ENCODE assay signal across 9 mouse cellular contexts in the genomic region with DNA sequence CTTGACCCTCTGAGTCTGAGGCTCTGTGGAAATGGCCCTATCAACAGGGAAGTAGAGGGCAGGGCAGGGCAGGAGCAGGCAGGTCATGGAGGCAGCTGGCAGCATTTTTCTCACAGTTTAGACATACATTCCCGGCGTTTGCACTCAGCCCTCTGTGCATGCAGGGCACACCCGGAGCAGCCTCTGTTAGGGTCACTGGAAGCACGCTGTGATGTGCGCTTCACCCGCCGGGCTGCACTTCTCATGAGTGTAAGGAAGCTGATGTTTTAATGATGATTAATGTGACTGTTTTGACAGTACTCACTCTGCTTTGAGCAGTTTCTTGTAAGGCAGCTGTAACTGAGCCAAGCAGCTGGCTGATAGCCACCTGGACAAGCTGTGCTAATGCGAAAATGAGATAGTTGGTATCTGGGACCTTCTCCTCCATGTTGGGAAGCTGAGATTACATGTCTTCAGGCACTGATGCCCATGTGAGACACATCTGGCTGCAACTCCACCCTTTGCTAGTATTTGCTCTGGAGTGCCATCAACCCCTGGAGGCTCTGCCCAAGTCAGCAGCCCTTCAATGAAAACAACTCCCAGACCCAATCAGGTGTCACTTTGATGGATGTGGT.
DNase-seq lines count a peak whose midpoint lies in the region; ATAC-seq and TF ChIP-seq lines count a peak whose summit lies in the region.
"Had no signal": no experiment of that assay in that cellular context is flagged by ENCODE, and none has a peak within 500 bp of the region (broad histone marks: within the 10 kb centered on the region; RNA-seq: fewer than 3 reads in every experiment).

No protein-coding gene starts in this region.

- WGBS in heart, embryonic 12.5 days, result 24% methylated on average over 8 of the region's 8 CpGs
- WGBS in stomach, embryonic 14.5 days, result 8% methylated on average over 8 of the region's 8 CpGs
- 14% methylated on average over 8 of the region's 8 CpGs for WGBS in stomach, postnatal 0 days
- 24% methylated on average over 8 of the region's 8 CpGs for WGBS in intestine, embryonic 16.5 days
- 56% methylated on average over 8 of the region's 8 CpGs for WGBS in thymus, adult 2 months

- H3K9me3 ChIP-seq in heart, embryonic 12.5 days (replicated peaks), result no peaks in the 10 kb centered on the region
- H3K9me3 ChIP-seq in stomach, embryonic 14.5 days (ENCODE audit: control insufficient read depth, low read depth, low read length), result no peaks in the 10 kb centered on the region
- H3K9me3 ChIP-seq in stomach, postnatal 0 days (ENCODE audit: control insufficient read depth, low read length), result no peaks in the 10 kb centered on the region
- no peaks in the 10 kb centered on the region for H3K9me3 ChIP-seq in intestine, embryonic 16.5 days (ENCODE audit: control insufficient read depth, low read length)

- H3K36me3 ChIP-seq in heart, embryonic 12.5 days, result no peaks in the 10 kb centered on the region
- H3K36me3 ChIP-seq in stomach, embryonic 14.5 days (ENCODE audit: control insufficient read depth, insufficient read depth, low read length), result no peaks in the 10 kb centered on the region
- H3K36me3 ChIP-seq in stomach, postnatal 0 days (ENCODE audit: control insufficient read depth, insufficient read depth, low read length), result no peaks in the 10 kb centered on the region
- H3K36me3 ChIP-seq in intestine, embryonic 16.5 days (ENCODE audit: control insufficient read depth, insufficient read depth, low read length), result no peaks in the 10 kb centered on the region
- no peaks in the 10 kb centered on the region for H3K36me3 ChIP-seq in thymus, adult 2 months (ENCODE audit: control insufficient read depth, insufficient read depth, low read length)

- H3K27me3 ChIP-seq in heart, embryonic 12.5 days (replicated peaks), result no peaks in the 10 kb centered on the region
- H3K27me3 ChIP-seq in stomach, embryonic 14.5 days (ENCODE audit: control insufficient read depth, insufficient read depth, low read length), result no peaks in the 10 kb centered on the region
- H3K27me3 ChIP-seq in stomach, postnatal 0 days (ENCODE audit: control insufficient read depth, insufficient read depth, low read length), result no peaks in the 10 kb centered on the region
- H3K27me3 ChIP-seq in intestine, embryonic 16.5 days (replicated peaks; ENCODE audit: control insufficient read depth, insufficient read depth, low read length), result no peaks in the 10 kb centered on the region
- H3K27me3 ChIP-seq in thymus, adult 2 months (ENCODE audit: control insufficient read depth, insufficient read depth, low read length), result no peaks in the 10 kb centered on the region; the same call in 1 of the 2 replicates

- H3K4me3 ChIP-seq in heart, embryonic 12.5 days, result no peak overlapping the region
- H3K4me3 ChIP-seq in stomach, embryonic 14.5 days (ENCODE audit: low read depth, low read length), result no peak overlapping the region
- no peak overlapping the region for H3K4me3 ChIP-seq in stomach, postnatal 0 days (ENCODE audit: low read depth, low read length)
- H3K4me3 ChIP-seq in intestine, embryonic 16.5 days (ENCODE audit: low read length), result no peak overlapping the region
- no peak overlapping the region for H3K4me3 ChIP-seq in thymus, adult 2 months (ENCODE audit: control insufficient read depth, insufficient read depth, low read length)

- TF ChIP-seq CTCF in stomach, postnatal 0 days (IDR thresholded peaks at IDR 0.05; ENCODE audit: low read depth), result no peak
- TF ChIP-seq CTCF in thymus, adult 2 months (IDR thresholded peaks at IDR 0.05; ENCODE audit: borderline replicate concordance, control insufficient read depth, extremely low read depth, insufficient read depth, low read length, poor library complexity), result no peak

- TF ChIP-seq EP300 in stomach, postnatal 0 days (optimal IDR thresholded peaks at IDR 0.05), result no peak

- ATAC-seq in heart, embryonic 12.5 days (ENCODE audit: insufficient number of reproducible peaks, low FRiP score), result peak; percentile 74
- peak; percentile 73; the same call in 1 of the 2 replicates for ATAC-seq in stomach, embryonic 14.5 days (ENCODE audit: insufficient number of reproducible peaks, insufficient read depth, low FRiP score, low read depth)
- ATAC-seq in stomach, postnatal 0 days (ENCODE audit: low FRiP score, low TSS enrichment), result no peak
- peak; percentile 88 for ATAC-seq in intestine, embryonic 16.5 days
- ATAC-seq in activated CD4-positive, CD25-positive, alpha-beta regulatory T cell, adult 4 months, result no peak

- no peak for DNase-seq in heart, postnatal 25 days (ENCODE audit: low spot score)
- no peak for DNase-seq in stomach, postnatal 0 days (ENCODE audit: low spot score)
- no peak for DNase-seq in thymus, adult 2 months
- no peak for DNase-seq in thymus, postnatal 25 days
- DNase-seq: thymus, adult 18-20 months had no signal

- intact Hi-C loops in heart, postnatal 25 days (cut with DNase I), result no loop called here

- peak overlapping the region; percentile 8; the same call in 1 of the 2 replicates for H3K27ac ChIP-seq in heart, embryonic 12.5 days (ENCODE audit: poor library complexity, severe bottlenecking)
- H3K27ac ChIP-seq in stomach, embryonic 14.5 days (ENCODE audit: low read length), result no peak overlapping the region
- no peak overlapping the region for H3K27ac ChIP-seq in stomach, postnatal 0 days (replicated peaks)
- H3K27ac ChIP-seq in intestine, embryonic 16.5 days (ENCODE audit: low read length), result no peak overlapping the region
- H3K27ac ChIP-seq in thymus, adult 2 months (ENCODE audit: control insufficient read depth, insufficient read depth, low read length), result no peak overlapping the region

- peaks cover 40% of the 10 kb centered on the region for H3K4me1 ChIP-seq in heart, embryonic 12.5 days (replicated peaks)
- H3K4me1 ChIP-seq in stomach, embryonic 14.5 days (ENCODE audit: control insufficient read depth, insufficient read depth, low read length), result peaks cover 11% of the 10 kb centered on the region; the same call in 1 of the 2 replicates
- no peaks in the 10 kb centered on the region; the same call in 1 of the 2 replicates for H3K4me1 ChIP-seq in stomach, postnatal 0 days (replicated peaks; ENCODE audit: control insufficient read depth, insufficient read depth)
- H3K4me1 ChIP-seq in intestine, embryonic 16.5 days (ENCODE audit: control insufficient read depth, insufficient read depth, low read length), result no peaks in the 10 kb centered on the region
- H3K4me1 ChIP-seq in thymus, adult 2 months (replicated peaks; ENCODE audit: control insufficient read depth, insufficient read depth, low read length), result no peaks in the 10 kb centered on the region

- no peak overlapping the region for H3K9ac ChIP-seq in heart, embryonic 12.5 days
- H3K9ac ChIP-seq in stomach, embryonic 14.5 days (replicated peaks; ENCODE audit: low read depth, low read length), result no peak overlapping the region
- no peak overlapping the region for H3K9ac ChIP-seq in stomach, postnatal 0 days (ENCODE audit: low read length)
- H3K9ac ChIP-seq in intestine, embryonic 16.5 days (ENCODE audit: low read depth, low read length), result no peak overlapping the region

- no peak for TF ChIP-seq POLR2A in thymus, adult 2 months (IDR thresholded peaks at IDR 0.05; ENCODE audit: control insufficient read depth, extremely low read depth, insufficient read depth, low read length, poor library complexity)

- peak overlapping the region; percentile 30 for H3K4me2 ChIP-seq in heart, embryonic 12.5 days
- no peak overlapping the region for H3K4me2 ChIP-seq in stomach, embryonic 14.5 days (replicated peaks; ENCODE audit: low read depth, low read length)
- H3K4me2 ChIP-seq in stomach, postnatal 0 days (replicated peaks; ENCODE audit: low read depth), result no peak overlapping the region
- no peak overlapping the region for H3K4me2 ChIP-seq in intestine, embryonic 16.5 days (ENCODE audit: low read depth, low read length)

Comparison
In these comparisons a context has a peak if more than half of its experiments do, and no peak if none do; other contexts are left out.
1. ATAC-seq: peak in heart, embryonic 12.5 days (single experiment), stomach, embryonic 14.5 days (single experiment) and intestine, embryonic 16.5 days (single experiment); none in stomach, postnatal 0 days (single experiment) and activated CD4-positive, CD25-positive, alpha-beta regulatory T cell, adult 4 months (single experiment).